Mouse (Mus musculus): ENCODE results near the gene Eef1akmt2.
A peak's percentile ranks its signal among the peaks of the same experiment; 100 is the strongest.

DNA sequence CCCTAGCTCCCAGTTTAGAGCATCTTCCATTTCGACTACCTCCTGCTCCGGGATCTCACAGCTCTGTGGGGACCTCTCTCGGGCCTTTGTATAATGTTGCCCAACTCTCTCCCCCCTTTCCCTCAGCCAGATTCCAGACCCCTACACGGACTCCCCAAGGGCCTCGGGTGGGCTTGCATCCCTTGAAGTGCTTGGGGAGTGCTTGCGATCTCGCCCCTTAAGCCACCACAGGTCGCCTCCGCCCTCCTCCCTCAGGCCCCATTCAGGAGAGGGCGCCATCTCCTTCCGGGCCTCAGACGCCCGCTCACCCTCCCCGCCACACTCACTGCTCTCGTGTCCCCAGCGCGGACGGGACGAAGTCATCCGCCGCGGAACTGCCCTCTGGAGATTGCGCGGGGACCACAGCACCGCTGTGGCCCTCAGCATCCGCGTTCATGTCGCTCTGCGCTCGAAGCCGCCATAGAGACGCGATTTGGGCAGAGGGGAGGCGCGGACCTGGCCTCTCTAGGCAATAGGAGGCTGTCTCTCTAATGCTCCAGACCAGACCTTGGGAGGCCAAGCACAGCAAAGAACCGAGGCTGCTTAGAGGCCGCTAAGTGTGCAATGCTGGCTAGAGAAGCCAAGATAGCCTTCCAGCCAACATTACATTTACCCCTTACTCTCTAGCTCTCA is at the start of gene Eef1akmt2:
- TF ChIP-seq EP300 (IDR thresholded peaks at IDR 0.05; ENCODE audit: insufficient read depth, low read depth, low read length) (0 out of 2 replicates have a peak, but pooled peaks have one; percentile 13), POLR2A (IDR thresholded peaks at IDR 0.05; ENCODE audit: insufficient read depth, low read depth, low read length) (peak; percentile 70; the same call in 1 of the 2 replicates)
